Mouse (Mus musculus) myocyte (in vitro differentiated cells): ENCODE data around the gene Ninj2.

Experiments used
- CEBPB ChIP-seq: IDR thresholded peaks from 2 replicates; pipeline ENCODE4 v1.6.1; 2011; ENCODE audit warnings: mild to moderate bottlenecking, moderate library complexity; ENCODE audit not compliant: poor library complexity, insufficient read depth, severe bottlenecking
- E2F4 ChIP-seq: IDR thresholded peaks from one replicate; pipeline ENCODE4 v1.6.1; 2011; ENCODE audit warnings: mild to moderate bottlenecking, control low read depth, moderate library complexity; ENCODE audit not compliant: insufficient read depth
- MYOD1 ChIP-seq, 3 experiments: IDR thresholded peaks; one replicate each; pipeline ENCODE4 v1.6.1; 2011; ENCODE audit warnings: control low read depth in 2 of 3, low read depth in 2 of 3, mild to moderate bottlenecking in 2 of 3, moderate library complexity in 1 of 3; ENCODE audit not compliant: insufficient read length in 2 of 3, control insufficient read depth in 1 of 3
- MYOG ChIP-seq, 3 experiments: IDR thresholded peaks; one replicate each; pipeline ENCODE4 v1.6.1; 2011; ENCODE audit warnings: control low read depth in 2 of 3, low read depth in 2 of 3, mild to moderate bottlenecking in 2 of 3; ENCODE audit not compliant: insufficient read length in 2 of 3, control insufficient read depth in 1 of 3, insufficient read depth in 1 of 3
- POLR2A ChIP-seq: IDR thresholded peaks from one replicate; pipeline ENCODE4 v1.6.1; 2011; ENCODE audit warnings: low read depth, mild to moderate bottlenecking, control low read depth, moderate library complexity; ENCODE audit not compliant: insufficient read length
- POLR2AphosphoS2 ChIP-seq: IDR thresholded peaks from one replicate; pipeline ENCODE4 v1.6.1; 2011; ENCODE audit warnings: low read depth, control low read depth; ENCODE audit not compliant: insufficient read length
- REST ChIP-seq: IDR thresholded peaks from one replicate; pipeline ENCODE4 v1.6.1; 2011; ENCODE audit warnings: mild to moderate bottlenecking, control low read depth, moderate library complexity; ENCODE audit not compliant: insufficient read depth, insufficient read length
- TCF12 ChIP-seq: IDR thresholded peaks from one replicate; pipeline ENCODE4 v1.6.1; 2011; ENCODE audit warnings: mild to moderate bottlenecking, control low read depth; ENCODE audit not compliant: poor library complexity, insufficient read depth, severe bottlenecking
- TCF3 ChIP-seq: IDR thresholded peaks from one replicate; pipeline ENCODE4 v1.6.1; 2011; ENCODE audit warnings: low read depth, control low read depth; ENCODE audit not compliant: insufficient read length
- USF1 ChIP-seq: IDR thresholded peaks from one replicate; pipeline ENCODE4 v1.6.1; 2011; ENCODE audit warnings: low read depth, mild to moderate bottlenecking, control low read depth, moderate library complexity

DNA sequence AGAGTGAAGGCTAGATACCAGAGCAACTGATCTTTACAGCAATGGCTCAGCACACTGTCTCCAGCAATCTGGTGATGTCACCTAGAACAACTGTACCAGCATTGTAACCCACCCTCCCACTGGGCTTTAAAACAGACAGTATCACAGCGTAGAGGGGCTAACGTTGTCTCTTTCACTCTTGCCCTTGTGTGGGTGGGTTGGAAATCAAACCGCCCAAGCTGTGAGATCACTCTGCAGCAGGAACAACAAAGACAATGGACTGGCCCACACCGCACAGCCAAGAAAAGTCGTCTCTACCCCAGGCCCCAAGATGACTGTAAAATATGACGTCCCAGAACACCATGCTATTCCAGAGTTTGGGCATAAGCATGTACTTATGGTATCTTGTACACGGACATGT lies 136.7 kb downstream of the Ninj2 start:
- no peak for TF ChIP-seq POLR2A
- no peak for TF ChIP-seq TCF3
- no peak for TF ChIP-seq USF1
- no peak for TF ChIP-seq TCF12
- TF ChIP-seq MYOG (IDR thresholded peaks at IDR 0.05; ENCODE audit: control insufficient read depth in 1 of 3, insufficient read depth in 1 of 3, insufficient read length in 2 of 3, low read depth in 2 of 3) = no peak
- TF ChIP-seq CEBPB = no peak
- TF ChIP-seq MYOD1 (IDR thresholded peaks at IDR 0.05; ENCODE audit: control insufficient read depth in 1 of 3, insufficient read length in 2 of 3, low read depth in 2 of 3) = no peak
- no peak for TF ChIP-seq E2F4
- no peak for TF ChIP-seq POLR2AphosphoS2
- TF ChIP-seq REST = no peak
